Mouse (Mus musculus): ENCODE measurements at regions not wholly inside any gene's neighbourhood (a gene's known extent, or its start where the extent isn't known, plus 50 kb on each side); places are given as distances from the start of the nearest gene placed in this dataset.

- no peaks in the 10 kb centered on the region for H3K27me3 ChIP-seq (ENCODE audit: control insufficient read depth, insufficient read depth, insufficient read length)
Observed at GRCm38 (mm10) chr12:17097800-17098271, 78.9 kb downstream of the Kcnf1 start.

GRCm38 (mm10) chr12:17094758-17095157 is 81.9 kb downstream of the Kcnf1 start:
- no peaks in the 10 kb centered on the region for H3K27me3 ChIP-seq (ENCODE audit: control insufficient read depth, insufficient read depth, insufficient read length)
- H3ac ChIP-seq (ENCODE audit: control insufficient read depth, insufficient read length, low read depth), result no peak overlapping the region

More at GRCm38 (mm10) chr12:17097800-17098271, 78.9 kb downstream of the Kcnf1 start:
- TF ChIP-seq FOSL1 (IDR thresholded peaks at IDR 0.05; ENCODE audit: insufficient read depth, low read length, poor library complexity, severe bottlenecking), result no peak
- TF ChIP-seq MAX (IDR thresholded peaks at IDR 0.05), result no peak
- no peak for TF ChIP-seq USF1 (IDR thresholded peaks at IDR 0.05; ENCODE audit: low read depth)
- TF ChIP-seq MYOG (IDR thresholded peaks at IDR 0.05; ENCODE audit: control insufficient read depth, extremely low read depth, insufficient read length), result no peak
- TF ChIP-seq MYOD1 (IDR thresholded peaks at IDR 0.05; ENCODE audit: control insufficient read depth, insufficient read length, low read depth), result no peak
- no peak for TF ChIP-seq CTCF (IDR thresholded peaks at IDR 0.05; ENCODE audit: control insufficient read depth, insufficient read depth, insufficient read length)
- TF ChIP-seq CEBPB (IDR thresholded peaks at IDR 0.05; ENCODE audit: low read depth), result no peak
- Histone ChIP-seq H3K79me2 (ENCODE audit: control insufficient read depth, insufficient read depth) (no peaks in the 10 kb centered on the region), H3ac (ENCODE audit: control insufficient read depth, insufficient read length, low read depth) (no peak overlapping the region), H3K4me3 (ENCODE audit: insufficient read depth, poor library complexity, severe bottlenecking) (no peak overlapping the region), H3K79me3 (ENCODE audit: low read depth) (no peaks in the 10 kb centered on the region), H3K36me3 (ENCODE audit: control insufficient read depth, insufficient read depth) (no peaks in the 10 kb centered on the region)

DNA sequence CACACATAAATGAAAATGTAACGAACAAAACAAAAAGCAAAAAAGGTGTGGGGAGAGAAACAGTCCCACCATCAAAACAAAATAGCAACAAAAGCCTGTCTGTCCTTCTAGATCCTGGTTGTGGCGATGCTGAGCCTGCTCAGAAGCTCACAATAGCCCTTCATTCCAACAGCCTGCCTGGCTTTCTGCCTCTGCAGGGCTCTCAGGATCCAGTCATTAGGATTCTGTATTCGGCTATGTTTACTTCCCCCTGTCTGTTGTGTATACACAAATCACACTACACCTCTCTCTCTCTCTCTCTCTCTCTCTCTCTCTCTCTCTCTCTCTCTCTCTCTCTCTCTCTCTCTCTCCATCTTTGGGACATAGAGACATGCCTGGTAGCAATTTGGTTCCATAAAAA is 82.2 kb upstream of the 2410004P03Rik start:
- no peaks in the 10 kb centered on the region for H3K27me3 ChIP-seq (ENCODE audit: control insufficient read depth, insufficient read depth, insufficient read length)
- no peak overlapping the region for H3K4me3 ChIP-seq (ENCODE audit: insufficient read depth, poor library complexity, severe bottlenecking)
- no peak overlapping the region for H3ac ChIP-seq (ENCODE audit: control insufficient read depth, insufficient read length, low read depth)
- TF ChIP-seq MYOG (IDR thresholded peaks at IDR 0.05; ENCODE audit: control insufficient read depth, extremely low read depth, insufficient read length) (no peak), CEBPB (IDR thresholded peaks at IDR 0.05; ENCODE audit: low read depth) (no peak), MAX (IDR thresholded peaks at IDR 0.05) (no peak), USF1 (IDR thresholded peaks at IDR 0.05; ENCODE audit: low read depth) (no peak), FOSL1 (IDR thresholded peaks at IDR 0.05; ENCODE audit: insufficient read depth, low read length, poor library complexity, severe bottlenecking) (no peak), MYOD1 (IDR thresholded peaks at IDR 0.05; ENCODE audit: control insufficient read depth, insufficient read length, low read depth) (no peak), CTCF (IDR thresholded peaks at IDR 0.05; ENCODE audit: control insufficient read depth, insufficient read depth, insufficient read length) (no peak)
- H3K79me3 ChIP-seq (ENCODE audit: low read depth), result no peaks in the 10 kb centered on the region
- H3K36me3 ChIP-seq (ENCODE audit: control insufficient read depth, insufficient read depth), result no peaks in the 10 kb centered on the region
- no peaks in the 10 kb centered on the region for H3K79me2 ChIP-seq (ENCODE audit: control insufficient read depth, insufficient read depth)

More at GRCm38 (mm10) chr12:17094758-17095157, 81.9 kb downstream of the Kcnf1 start:
- TF ChIP-seq MAX (IDR thresholded peaks at IDR 0.05) (no peak), MYOD1 (IDR thresholded peaks at IDR 0.05; ENCODE audit: control insufficient read depth, insufficient read length, low read depth) (no peak), CEBPB (IDR thresholded peaks at IDR 0.05; ENCODE audit: low read depth) (no peak), USF1 (IDR thresholded peaks at IDR 0.05; ENCODE audit: low read depth) (no peak)
- Histone ChIP-seq H3K36me3 (ENCODE audit: control insufficient read depth, insufficient read depth) (no peaks in the 10 kb centered on the region), H3K79me2 (ENCODE audit: control insufficient read depth, insufficient read depth) (no peaks in the 10 kb centered on the region), H3K79me3 (ENCODE audit: low read depth) (no peaks in the 10 kb centered on the region), H3K4me3 (ENCODE audit: insufficient read depth, poor library complexity, severe bottlenecking) (no peak overlapping the region)

DNA sequence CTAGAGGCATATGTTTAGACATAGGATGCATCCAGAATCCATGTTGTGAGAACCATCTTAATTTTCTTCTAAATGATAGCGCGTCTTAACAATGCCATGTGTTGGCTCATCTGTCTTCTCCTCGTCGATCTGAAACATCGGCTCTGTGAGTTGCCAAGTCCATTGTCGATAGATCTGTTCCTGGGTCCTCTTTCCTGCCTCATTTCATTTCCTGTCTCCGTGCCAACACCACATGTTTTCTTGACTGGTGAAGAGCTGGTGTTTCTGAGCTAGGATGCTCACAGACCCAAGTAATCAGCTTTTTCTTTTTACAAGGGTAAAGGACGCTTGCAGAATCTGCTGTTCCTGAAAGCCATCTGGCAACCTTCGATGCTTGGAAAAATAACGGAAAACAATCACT is 79.5 kb upstream of the 2410004P03Rik start:
- no peaks in the 10 kb centered on the region for H3K79me2 ChIP-seq (ENCODE audit: control insufficient read depth, insufficient read depth)
- no peak overlapping the region for H3ac ChIP-seq (ENCODE audit: control insufficient read depth, insufficient read length, low read depth)
- H3K79me3 ChIP-seq (ENCODE audit: low read depth), result no peaks in the 10 kb centered on the region
- no peak overlapping the region for H3K4me3 ChIP-seq (ENCODE audit: insufficient read depth, poor library complexity, severe bottlenecking)
- TF ChIP-seq CEBPB (IDR thresholded peaks at IDR 0.05; ENCODE audit: low read depth) (no peak), MYOG (IDR thresholded peaks at IDR 0.05; ENCODE audit: control insufficient read depth, extremely low read depth, insufficient read length) (no peak), CTCF (IDR thresholded peaks at IDR 0.05; ENCODE audit: control insufficient read depth, insufficient read depth, insufficient read length) (no peak), MYOD1 (IDR thresholded peaks at IDR 0.05; ENCODE audit: control insufficient read depth, insufficient read length, low read depth) (no peak), FOSL1 (IDR thresholded peaks at IDR 0.05; ENCODE audit: insufficient read depth, low read length, poor library complexity, severe bottlenecking) (no peak), USF1 (IDR thresholded peaks at IDR 0.05; ENCODE audit: low read depth) (no peak)
- H3K27me3 ChIP-seq (ENCODE audit: control insufficient read depth, insufficient read depth, insufficient read length), result no peaks in the 10 kb centered on the region
- no peaks in the 10 kb centered on the region for H3K36me3 ChIP-seq (ENCODE audit: control insufficient read depth, insufficient read depth)

GRCm38 (mm10) chr12:17089710-17090339 is 78.3 kb upstream of the 2410004P03Rik start:
- peak; percentile 19 for TF ChIP-seq MYOD1 (IDR thresholded peaks at IDR 0.05; ENCODE audit: control insufficient read depth, insufficient read length, low read depth)
- TF ChIP-seq FOSL1 (IDR thresholded peaks at IDR 0.05; ENCODE audit: insufficient read depth, low read length, poor library complexity, severe bottlenecking), result no peak
- H3K4me3 ChIP-seq (ENCODE audit: insufficient read depth, poor library complexity, severe bottlenecking), result no peak overlapping the region
- no peaks in the 10 kb centered on the region for H3K27me3 ChIP-seq (ENCODE audit: control insufficient read depth, insufficient read depth, insufficient read length)
- no peaks in the 10 kb centered on the region for H3K79me3 ChIP-seq (ENCODE audit: low read depth)
- H3K79me2 ChIP-seq (ENCODE audit: control insufficient read depth, insufficient read depth), result no peaks in the 10 kb centered on the region
- no peak overlapping the region for H3ac ChIP-seq (ENCODE audit: control insufficient read depth, insufficient read length, low read depth)
- H3K36me3 ChIP-seq (ENCODE audit: control insufficient read depth, insufficient read depth), result no peaks in the 10 kb centered on the region

DNA sequence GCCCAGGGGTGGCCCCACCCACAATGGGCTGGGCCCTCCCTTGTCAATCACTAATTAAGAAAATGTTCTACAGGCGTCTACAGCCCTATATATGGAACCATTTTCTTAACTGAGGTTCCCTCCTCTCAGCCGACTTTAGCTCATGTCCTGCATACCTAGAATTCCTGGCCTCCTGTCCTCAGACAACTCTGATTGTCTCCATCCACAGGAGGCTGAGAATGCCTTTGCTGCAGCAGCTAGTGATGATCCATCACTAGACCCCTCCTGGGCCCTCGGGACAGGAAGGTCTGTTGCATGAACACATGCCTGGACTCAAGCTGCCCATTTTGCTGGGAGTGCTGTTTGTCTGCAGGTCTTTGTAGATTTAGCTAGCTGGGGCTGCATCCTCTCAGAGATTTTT is 75.9 kb upstream of the 2410004P03Rik start:
- Histone ChIP-seq H3K27me3 (ENCODE audit: control insufficient read depth, insufficient read depth, insufficient read length) (no peaks in the 10 kb centered on the region), H3K36me3 (ENCODE audit: control insufficient read depth, insufficient read depth) (no peaks in the 10 kb centered on the region), H3K4me3 (ENCODE audit: insufficient read depth, poor library complexity, severe bottlenecking) (no peak overlapping the region), H3K79me3 (ENCODE audit: low read depth) (no peaks in the 10 kb centered on the region), H3K79me2 (ENCODE audit: control insufficient read depth, insufficient read depth) (no peaks in the 10 kb centered on the region), H3ac (ENCODE audit: control insufficient read depth, insufficient read length, low read depth) (no peak overlapping the region)
- TF ChIP-seq FOSL1 (IDR thresholded peaks at IDR 0.05; ENCODE audit: insufficient read depth, low read length, poor library complexity, severe bottlenecking) (no peak), MYOG (IDR thresholded peaks at IDR 0.05; ENCODE audit: control insufficient read depth, extremely low read depth, insufficient read length) (no peak), CEBPB (IDR thresholded peaks at IDR 0.05; ENCODE audit: low read depth) (no peak), USF1 (IDR thresholded peaks at IDR 0.05; ENCODE audit: low read depth) (no peak), MAX (IDR thresholded peaks at IDR 0.05) (no peak), MYOD1 (IDR thresholded peaks at IDR 0.05; ENCODE audit: control insufficient read depth, insufficient read length, low read depth) (no peak), CTCF (IDR thresholded peaks at IDR 0.05; ENCODE audit: control insufficient read depth, insufficient read depth, insufficient read length) (no peak)
